Mouse (Mus musculus): ENCODE measurements around the gene Hsd11b2. TPM values are rescaled to one million over a fixed set of nuclear protein-coding genes. Genes with fewer than 3 reads are reported as not detected.

Hsd11b2 gene
- polyA plus RNA-seq, 1 experiment from 2014 or later: 2.5 TPM

- WGBS: 71% methylated on average over 5 of the region's 5 CpGs
- no peak for ATAC-seq (ENCODE audit: insufficient read depth, low FRiP score, low read depth)
- Histone ChIP-seq H3K9ac (no peak overlapping the region), H3K27me3 (replicated peaks) (peaks cover 7% of the 10 kb centered on the region; the same call in 1 of the 2 replicates), H3K36me3 (no peaks in the 10 kb centered on the region), H3K4me2 (no peak overlapping the region), H3K4me1 (peaks cover 30% of the 10 kb centered on the region), H3K4me3 (replicated peaks) (no peak overlapping the region), H3K27ac (no peak overlapping the region), H3K9me3 (no peaks in the 10 kb centered on the region)
Observed at GRCm38 (mm10) chr8:105514656-105515055, 3.9 kb upstream of the Hsd11b2 start.

- H3K4me3 ChIP-seq (replicated peaks): no peak overlapping the region
- peaks cover 9% of the 10 kb centered on the region; the same call in 1 of the 2 replicates for H3K27me3 ChIP-seq (replicated peaks)
- ATAC-seq (ENCODE audit: insufficient read depth, low FRiP score, low read depth): peak; percentile 25; the same call in 1 of the 2 replicates
- peaks cover 33% of the 10 kb centered on the region for H3K4me1 ChIP-seq
- no peaks in the 10 kb centered on the region for H3K9me3 ChIP-seq
- peak overlapping the region; percentile 41 for H3K4me2 ChIP-seq
- H3K9ac ChIP-seq: no peak overlapping the region
- H3K36me3 ChIP-seq: no peaks in the 10 kb centered on the region
- no peak overlapping the region for H3K27ac ChIP-seq
- 12% methylated on average over 12 of the region's 12 CpGs for WGBS
Observed at GRCm38 (mm10) chr8:105516018-105516645, 2.4 kb upstream of the Hsd11b2 start.

GRCm38 (mm10) chr8:105517346-105517745 lies 1.2 kb upstream of the Hsd11b2 start:
- ATAC-seq (ENCODE audit: insufficient read depth, low FRiP score, low read depth): no peak
- Histone ChIP-seq H3K9me3 (no peaks in the 10 kb centered on the region), H3K9ac (no peak overlapping the region), H3K4me1 (peaks cover 37% of the 10 kb centered on the region), H3K27me3 (replicated peaks) (peaks cover 9% of the 10 kb centered on the region; the same call in 1 of the 2 replicates), H3K36me3 (no peaks in the 10 kb centered on the region), H3K27ac (no peak overlapping the region), H3K4me2 (no peak overlapping the region), H3K4me3 (replicated peaks) (no peak overlapping the region)
- 27% methylated on average over 8 of the region's 8 CpGs for WGBS

GRCm38 (mm10) chr8:105519591-105519990 lies 1.0 kb downstream of the Hsd11b2 start:
- Histone ChIP-seq H3K9ac (0 out of 2 replicates have a peak overlapping the region, but pooled peaks have one; percentile 56), H3K4me1 (peaks cover 43% of the 10 kb centered on the region), H3K4me3 (replicated peaks) (peak overlapping the region; percentile 56; the same call in 1 of the 2 replicates), H3K27ac (no peak overlapping the region), H3K36me3 (peaks cover 3% of the 10 kb centered on the region; the same call in 1 of the 2 replicates), H3K9me3 (no peaks in the 10 kb centered on the region), H3K27me3 (replicated peaks) (peaks cover 9% of the 10 kb centered on the region; the same call in 1 of the 2 replicates), H3K4me2 (peak overlapping the region; percentile 100)
- ATAC-seq (ENCODE audit: insufficient read depth, low FRiP score, low read depth): no peak
- 7% methylated on average over 2 of the region's 2 CpGs for WGBS

GRCm38 (mm10) chr8:105520521-105520920 lies 2.0 kb downstream of the Hsd11b2 start:
- no peaks in the 10 kb centered on the region for H3K9me3 ChIP-seq
- H3K27me3 ChIP-seq (replicated peaks): peaks cover 9% of the 10 kb centered on the region; the same call in 1 of the 2 replicates
- H3K36me3 ChIP-seq: peaks cover 3% of the 10 kb centered on the region; the same call in 1 of the 2 replicates
- peaks cover 43% of the 10 kb centered on the region for H3K4me1 ChIP-seq
- H3K4me2 ChIP-seq: no peak overlapping the region
- no peak overlapping the region for H3K9ac ChIP-seq
- no peak overlapping the region for H3K4me3 ChIP-seq (replicated peaks)
- 37% methylated on average over 5 of the region's 5 CpGs for WGBS
- ATAC-seq (ENCODE audit: insufficient read depth, low FRiP score, low read depth): no peak
- H3K27ac ChIP-seq: no peak overlapping the region

- no peak overlapping the region for H3K9ac ChIP-seq
- WGBS: 9% methylated on average over 3 of the region's 3 CpGs
- no peak overlapping the region for H3K4me2 ChIP-seq
- no peak overlapping the region for H3K4me3 ChIP-seq (replicated peaks)
- H3K27me3 ChIP-seq (replicated peaks): peaks cover 9% of the 10 kb centered on the region; the same call in 1 of the 2 replicates
- H3K9me3 ChIP-seq: no peaks in the 10 kb centered on the region
- peaks cover 3% of the 10 kb centered on the region; the same call in 1 of the 2 replicates for H3K36me3 ChIP-seq
- ATAC-seq (ENCODE audit: insufficient read depth, low FRiP score, low read depth): no peak
- H3K27ac ChIP-seq: no peak overlapping the region
- H3K4me1 ChIP-seq: peaks cover 41% of the 10 kb centered on the region
Observed at GRCm38 (mm10) chr8:105521061-105521460, 2.5 kb downstream of the Hsd11b2 start.

- H3K4me3 ChIP-seq (replicated peaks): no peak overlapping the region
- H3K27me3 ChIP-seq (replicated peaks): peaks cover 9% of the 10 kb centered on the region; the same call in 1 of the 2 replicates
- H3K27ac ChIP-seq: no peak overlapping the region
- H3K9me3 ChIP-seq: no peaks in the 10 kb centered on the region
- ATAC-seq (ENCODE audit: insufficient read depth, low FRiP score, low read depth): no peak
- H3K4me2 ChIP-seq: no peak overlapping the region
- no peak overlapping the region for H3K9ac ChIP-seq
- WGBS: 71% methylated on average over 21 of the region's 21 CpGs
- peaks cover 3% of the 10 kb centered on the region; the same call in 1 of the 2 replicates for H3K36me3 ChIP-seq
- peaks cover 34% of the 10 kb centered on the region for H3K4me1 ChIP-seq
Observed at GRCm38 (mm10) chr8:105521995-105522769, 3.6 kb downstream of the Hsd11b2 start.

- Histone ChIP-seq H3K27me3 (replicated peaks) (0 out of 2 replicates have a peak, but pooled peaks cover 4% of the 10 kb centered on the region), H3K9ac (no peak overlapping the region), H3K9me3 (no peaks in the 10 kb centered on the region), H3K4me2 (no peak overlapping the region), H3K4me3 (replicated peaks) (no peak overlapping the region), H3K4me1 (peaks cover 28% of the 10 kb centered on the region), H3K36me3 (peaks cover 3% of the 10 kb centered on the region; the same call in 1 of the 2 replicates), H3K27ac (no peak overlapping the region)
- 40% methylated on average over 9 of the region's 9 CpGs for WGBS
- no peak for ATAC-seq (ENCODE audit: insufficient read depth, low FRiP score, low read depth)
Observed at GRCm38 (mm10) chr8:105522890-105523289, 4.3 kb downstream of the Hsd11b2 start.

- Histone ChIP-seq H3K4me2 (no peak overlapping the region), H3K4me1 (peaks cover 7% of the 10 kb centered on the region), H3K4me3 (replicated peaks) (no peak overlapping the region), H3K9me3 (no peaks in the 10 kb centered on the region), H3K27me3 (replicated peaks) (no peaks in the 10 kb centered on the region), H3K36me3 (peaks cover 12% of the 10 kb centered on the region), H3K27ac (no peak overlapping the region), H3K9ac (no peak overlapping the region)
- 84% methylated on average over 2 of the region's 2 CpGs for WGBS
- ATAC-seq (ENCODE audit: insufficient read depth, low FRiP score, low read depth): no peak
Observed at GRCm38 (mm10) chr8:105527110-105527509, 8.6 kb downstream of the Hsd11b2 start.

- peaks cover 9% of the 10 kb centered on the region; the same call in 1 of the 2 replicates for H3K4me1 ChIP-seq
- no peak for ATAC-seq (ENCODE audit: insufficient read depth, low FRiP score, low read depth)
- H3K36me3 ChIP-seq: peaks cover 9% of the 10 kb centered on the region
- 93% methylated on average over 1 of the region's 1 CpGs for WGBS
- H3K9me3 ChIP-seq: no peaks in the 10 kb centered on the region
- H3K9ac ChIP-seq: no peak overlapping the region
- no peaks in the 10 kb centered on the region for H3K27me3 ChIP-seq (replicated peaks)
- no peak overlapping the region for H3K4me3 ChIP-seq (replicated peaks)
- no peak overlapping the region for H3K27ac ChIP-seq
- no peak overlapping the region for H3K4me2 ChIP-seq
Observed at GRCm38 (mm10) chr8:105528206-105528605, 9.7 kb downstream of the Hsd11b2 start.

- Histone ChIP-seq H3K27ac (no peak overlapping the region), H3K4me1 (peaks cover 19% of the 10 kb centered on the region; the same call in 1 of the 2 replicates), H3K9me3 (no peaks in the 10 kb centered on the region), H3K4me2 (no peak overlapping the region), H3K9ac (no peak overlapping the region), H3K36me3 (peaks cover 9% of the 10 kb centered on the region), H3K4me3 (replicated peaks) (no peak overlapping the region), H3K27me3 (replicated peaks) (no peaks in the 10 kb centered on the region)
- no peak for ATAC-seq (ENCODE audit: insufficient read depth, low FRiP score, low read depth)
- WGBS: 87% methylated on average over 3 of the region's 3 CpGs
Observed at GRCm38 (mm10) chr8:105529271-105529670, 10.7 kb downstream of the Hsd11b2 start.

- Histone ChIP-seq H3K36me3 (peaks cover 9% of the 10 kb centered on the region; the same call in 1 of the 2 replicates), H3K27ac (no peak overlapping the region), H3K4me2 (no peak overlapping the region), H3K9me3 (no peaks in the 10 kb centered on the region), H3K27me3 (replicated peaks) (no peaks in the 10 kb centered on the region), H3K4me3 (replicated peaks) (no peak overlapping the region), H3K4me1 (peaks cover 21% of the 10 kb centered on the region; the same call in 1 of the 2 replicates), H3K9ac (no peak overlapping the region)
- 66% methylated on average over 2 of the region's 2 CpGs for WGBS
- no peak for ATAC-seq (ENCODE audit: insufficient read depth, low FRiP score, low read depth)
Observed at GRCm38 (mm10) chr8:105531774-105532173, 13.2 kb downstream of the Hsd11b2 start.

All from stomach, embryonic 15.5 days (tissue).